Mouse (Mus musculus): ENCODE data around the gene Ccne1. TPM values are rescaled to one million over a fixed set of nuclear protein-coding genes. Genes with fewer than 3 reads are reported as not detected.

Ccne1 gene
- polyA plus RNA-seq, 2 experiments: 66.6 to 71.8 TPM

DNA sequence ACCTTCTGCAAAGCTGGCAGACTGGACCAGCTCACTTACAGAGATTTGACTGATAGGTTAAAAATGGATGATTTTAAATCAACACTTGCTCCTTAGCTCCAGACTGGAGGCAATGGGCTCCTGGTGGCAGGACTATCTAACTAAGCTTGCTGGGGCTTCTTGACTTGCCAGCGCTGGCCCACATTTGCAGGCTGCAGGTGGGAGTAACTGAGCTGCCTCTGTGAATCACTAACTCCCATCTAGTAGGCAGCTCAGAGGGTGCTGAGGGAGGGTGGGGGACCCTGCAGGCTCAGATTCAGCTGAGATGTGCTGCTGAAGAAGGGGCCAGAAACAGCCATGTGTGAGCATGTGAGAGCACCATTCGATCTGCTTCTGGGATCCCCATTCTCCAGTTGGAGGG is 51.3 kb downstream of the Ccne1 start:
- 85% methylated on average over 2 of the region's 2 CpGs for WGBS
- H3K36me3 ChIP-seq (ENCODE audit: control insufficient read depth, insufficient read depth, low read length): no peaks in the 10 kb centered on the region
- H3K9ac ChIP-seq (ENCODE audit: low read depth, low read length, severe bottlenecking): no peak overlapping the region
- no peak overlapping the region for H3K4me3 ChIP-seq (replicated peaks; ENCODE audit: low read length)
- ATAC-seq (ENCODE audit: low FRiP score, low read depth): no peak
- H3K4me1 ChIP-seq (ENCODE audit: control insufficient read depth, insufficient read depth, low read length): no peaks in the 10 kb centered on the region
- no peak for DNase-seq (ENCODE audit: low spot score)
- no peaks in the 10 kb centered on the region for H3K9me3 ChIP-seq (ENCODE audit: control insufficient read depth, low read length)
- H3K27me3 ChIP-seq (ENCODE audit: control insufficient read depth, insufficient read depth, low read length): no peaks in the 10 kb centered on the region
- H3K4me2 ChIP-seq (replicated peaks; ENCODE audit: low read depth, low read length, severe bottlenecking): no peak overlapping the region
- TF ChIP-seq POLR2A (IDR thresholded peaks at IDR 0.05; ENCODE audit: borderline replicate concordance, extremely low read depth, insufficient read depth, insufficient read length): no peak
- H3K27ac ChIP-seq (replicated peaks; ENCODE audit: low read depth, low read length): no peak overlapping the region

DNA sequence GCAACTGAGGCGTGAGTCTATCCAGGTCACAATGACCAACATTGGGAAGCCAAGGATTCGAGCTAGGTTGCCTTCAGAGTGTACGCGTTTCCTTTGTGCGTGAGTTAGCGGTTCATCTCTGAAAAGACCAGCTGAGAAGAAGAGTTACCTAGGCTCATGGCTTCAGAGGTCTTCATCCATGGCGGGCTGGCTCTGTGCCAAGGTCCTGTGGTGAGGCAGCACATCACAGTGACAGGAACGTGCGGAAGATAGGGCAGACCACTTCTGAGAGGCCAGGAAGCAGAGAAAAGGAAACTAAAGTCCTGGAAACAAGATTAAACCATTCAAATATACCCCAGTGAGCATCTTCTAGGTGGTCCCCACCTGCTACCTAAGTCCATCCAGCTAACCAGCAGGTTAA is 53.1 kb downstream of the Ccne1 start:
- no peak overlapping the region for H3K27ac ChIP-seq (replicated peaks; ENCODE audit: low read depth, low read length)
- TF ChIP-seq POLR2A (IDR thresholded peaks at IDR 0.05; ENCODE audit: borderline replicate concordance, extremely low read depth, insufficient read depth, insufficient read length): no peak
- H3K9ac ChIP-seq (ENCODE audit: low read depth, low read length, severe bottlenecking): no peak overlapping the region
- no peaks in the 10 kb centered on the region for H3K27me3 ChIP-seq (ENCODE audit: control insufficient read depth, insufficient read depth, low read length)
- ATAC-seq (ENCODE audit: low FRiP score, low read depth) (no peak), DNase-seq (ENCODE audit: low spot score) (no peak)
- H3K4me2 ChIP-seq (replicated peaks; ENCODE audit: low read depth, low read length, severe bottlenecking): no peak overlapping the region
- no peak overlapping the region for H3K4me3 ChIP-seq (replicated peaks; ENCODE audit: low read length)
- H3K36me3 ChIP-seq (ENCODE audit: control insufficient read depth, insufficient read depth, low read length): no peaks in the 10 kb centered on the region
- WGBS: 89% methylated on average over 9 of the region's 9 CpGs
- H3K9me3 ChIP-seq (ENCODE audit: control insufficient read depth, low read length): no peaks in the 10 kb centered on the region
- no peaks in the 10 kb centered on the region for H3K4me1 ChIP-seq (ENCODE audit: control insufficient read depth, insufficient read depth, low read length)

Other genes starting within 250 kb of the Ccne1 start
- 22.7 and 29.0 TPM in 2 replicates for gene Uri1, start 84.0 kb downstream of the Ccne1 start, polyA plus RNA-seq (2012; rRNA removed)
- gene Uri1, start 84.0 kb downstream of the Ccne1 start, polyA plus RNA-seq (2014; fragmentation: Nextera tagmentation; extraction: Ambion mirVana): 42.6 and 43.4 TPM in 2 replicates
- gene 1600014C10Rik, start 75.7 kb upstream of the Ccne1 start, polyA plus RNA-seq (2012; rRNA removed): 11.4 and 12.4 TPM in 2 replicates
- 15.8 and 17.6 TPM in 2 replicates for gene 1600014C10Rik, start 75.7 kb upstream of the Ccne1 start, polyA plus RNA-seq (2014; fragmentation: Nextera tagmentation; extraction: Ambion mirVana)
- 3.4 and 3.8 TPM in 2 replicates for gene Plekhf1, start 120.5 kb upstream of the Ccne1 start, polyA plus RNA-seq (2012; rRNA removed)
- 3.8 and 4.2 TPM in 2 replicates for gene Plekhf1, start 120.5 kb upstream of the Ccne1 start, polyA plus RNA-seq (2014; fragmentation: Nextera tagmentation; extraction: Ambion mirVana)
- 44.1 and 46.0 TPM in 2 replicates for gene Pop4, start 163.9 kb upstream of the Ccne1 start, polyA plus RNA-seq (2012; rRNA removed)
- 64.2 and 67.5 TPM in 2 replicates for gene Pop4, start 163.9 kb upstream of the Ccne1 start, polyA plus RNA-seq (2014; fragmentation: Nextera tagmentation; extraction: Ambion mirVana)

Measured in limb, embryonic 14.5 days (tissue).